Mouse (Mus musculus) liver, embryonic 11.5 days (tissue): Measurements from ENCODE around the gene Zc3h7b. TPM values are rescaled to one million over a fixed set of nuclear protein-coding genes. Genes with fewer than 3 reads are reported as not detected.

ENCODE experiments used
- ATAC-seq: fragments of 200-750 bp; cut with Nextera tagmentation; replicated peaks from 2 replicates; pipeline ENCODE4 v1.8.0; 2017; ENCODE audit warnings: moderate number of reproducible peaks, mild to moderate bottlenecking, moderate TSS enrichment, moderate library complexity; ENCODE audit not compliant: low FRiP score
- DNase-seq: peaks from one replicate; pipeline ENCODE4 v3.0.0-alpha.2; 2017; ENCODE audit warnings: low spot score
- H3K27ac ChIP-seq: fragments of 300-500 bp; sonication (generic); 2 replicates; pipeline ENCODE4 v1.5.1; 2014; ENCODE audit warnings: mild to moderate bottlenecking, low read depth, low read length, control low read depth
- H3K27me3 ChIP-seq: fragments of 300-500 bp; sonication (generic); replicated peaks from 2 replicates; pipeline ENCODE4 v1.6.1; 2014; ENCODE audit warnings: low read length, mixed read lengths; ENCODE audit not compliant: control insufficient read depth, insufficient read depth
- H3K36me3 ChIP-seq: fragments of 300-500 bp; sonication (generic); 2 replicates; pipeline ENCODE4 v1.6.1; 2014; ENCODE audit warnings: mild to moderate bottlenecking, low read length, moderate library complexity, mixed read lengths; ENCODE audit not compliant: control insufficient read depth, insufficient read depth
- H3K4me1 ChIP-seq: fragments of 300-500 bp; sonication (generic); replicated peaks from 2 replicates; pipeline ENCODE4 v1.6.1; 2014; ENCODE audit warnings: low read length, mixed read lengths; ENCODE audit not compliant: control insufficient read depth, insufficient read depth
- H3K4me2 ChIP-seq: fragments of 300-500 bp; sonication (generic); 2 replicates; pipeline ENCODE4 v1.6.1; 2014; ENCODE audit warnings: mild to moderate bottlenecking, control low read depth, moderate library complexity
- H3K4me3 ChIP-seq: fragments of 300-500 bp; sonication (generic); 2 replicates; pipeline ENCODE4 v1.5.1; 2014; ENCODE audit warnings: low read depth, low read length, control low read depth
- H3K9ac ChIP-seq: fragments of 300-500 bp; sonication (generic); 2 replicates; pipeline ENCODE4 v1.6.1; 2014; ENCODE audit warnings: low read depth, low read length, control low read depth
- H3K9me3 ChIP-seq: fragments of 300-500 bp; sonication (generic); 2 replicates; pipeline ENCODE4 v1.6.1; 2016; ENCODE audit warnings: low read length, inconsistent platforms, mixed read lengths; ENCODE audit not compliant: control insufficient read depth
- WGBS: fragments of 180-500 bp; shearing (Covaris S2); extraction: QIAGEN DNeasy Blood & Tissue Kit; methylation state at CpG from one replicate; pipeline ENCODE4 v1.1.7; 2014; 5-methylcytosine and 5-hydroxymethylcytosine counted together
- polyA plus RNA-seq: library from polyadenylated mRNA; unstranded; fragments of >200 nt; fragmentation: Nextera tagmentation; extraction: Ambion mirVana; gene quantifications from 2 replicates; pipeline ENCODE4 v1.2.1, GENCODE M21; 2014

Gene Zc3h7b
- polyA plus RNA-seq, 1 experiment from 2014 or later: 24.2 TPM

DNA sequence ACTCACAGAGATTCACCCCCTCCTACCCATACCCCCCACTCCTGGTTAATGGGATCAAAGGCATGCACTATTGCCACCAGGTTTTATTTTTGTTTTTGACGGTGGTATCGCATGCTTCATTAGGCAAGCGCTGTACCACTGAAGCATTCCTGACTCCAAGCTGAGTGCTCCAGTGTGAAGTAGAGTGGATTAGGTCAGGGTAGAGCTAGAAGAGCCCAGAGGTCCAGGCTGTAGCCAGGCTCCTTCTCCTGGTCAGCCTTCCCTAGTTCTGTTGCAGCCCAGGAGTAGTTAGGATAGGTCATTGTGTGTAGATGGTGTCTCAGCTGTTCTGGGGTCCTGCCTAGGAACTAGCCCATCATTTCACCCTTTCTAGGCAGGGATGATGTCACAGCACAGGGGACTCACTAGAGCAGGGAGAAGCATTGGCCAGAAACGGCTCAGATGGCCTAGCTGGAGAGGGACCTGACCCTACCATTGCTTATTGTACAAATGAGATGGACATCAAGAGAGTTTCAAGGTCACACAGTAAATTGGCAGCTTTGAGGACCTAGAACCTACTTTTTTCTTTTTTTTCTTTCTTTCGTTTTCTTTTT lies 100.3 kb downstream of the Zc3h7b start:
- Histone ChIP-seq H3K4me2 (no peak overlapping the region), H3K4me3 (no peak overlapping the region), H3K27me3 (no peaks in the 10 kb centered on the region), H3K27ac (no peak overlapping the region), H3K36me3 (peaks cover 6% of the 10 kb centered on the region; the same call in 1 of the 2 replicates), H3K4me1 (0 out of 2 replicates have a peak, but pooled peaks cover 5% of the 10 kb centered on the region), H3K9me3 (no peaks in the 10 kb centered on the region), H3K9ac (no peak overlapping the region)
- DNase-seq (no peak), ATAC-seq (no peak)
- WGBS: 76% methylated on average over 5 of the region's 5 CpGs

GRCm38 (mm10) chr15:81845724-81846123 lies 100.9 kb downstream of the Zc3h7b start:
- Histone ChIP-seq H3K27me3 (no peaks in the 10 kb centered on the region), H3K4me3 (no peak overlapping the region), H3K9me3 (no peaks in the 10 kb centered on the region), H3K4me1 (0 out of 2 replicates have a peak, but pooled peaks cover 5% of the 10 kb centered on the region), H3K4me2 (no peak overlapping the region), H3K36me3 (peaks cover 11% of the 10 kb centered on the region), H3K9ac (no peak overlapping the region), H3K27ac (no peak overlapping the region)
- WGBS: 33% methylated on average over 4 of the region's 4 CpGs
- no peak for DNase-seq
- peak; percentile 51 for ATAC-seq

Other genes with a start within 250 kb of the Zc3h7b start
- gene Ep300, start 159.7 kb upstream of the Zc3h7b start, polyA plus RNA-seq: 18.1 and 22.9 TPM in 2 replicates
- 39.0 and 43.1 TPM in 2 replicates for gene L3mbtl2, start 81.2 kb upstream of the Zc3h7b start, polyA plus RNA-seq
- gene Chadl, start 47.8 kb upstream of the Zc3h7b start, polyA plus RNA-seq: 0.87 and 1.5 TPM in 2 replicates
- 134 and 139 TPM in 2 replicates for gene Rangap1, start 473 bp downstream of the Zc3h7b start, polyA plus RNA-seq
- 12.0 and 12.6 TPM in 2 replicates for gene Tef, start 57.4 kb downstream of the Zc3h7b start, polyA plus RNA-seq
- gene Tob2, start 113.7 kb downstream of the Zc3h7b start, polyA plus RNA-seq: 18.3 and 19.3 TPM in 2 replicates
- gene Phf5a, start 126.9 kb downstream of the Zc3h7b start, polyA plus RNA-seq: 224 and 237 TPM in 2 replicates
- 177 and 185 TPM in 2 replicates for gene Aco2, start 127.3 kb downstream of the Zc3h7b start, polyA plus RNA-seq
- 131 and 134 TPM in 2 replicates for gene Polr3h, start 181.2 kb downstream of the Zc3h7b start, polyA plus RNA-seq
- gene Csdc2, start 191.7 kb downstream of the Zc3h7b start, polyA plus RNA-seq: 3.7 and 3.9 TPM in 2 replicates
- 34.6 and 40.6 TPM in 2 replicates for gene Pmm1, start 215.9 kb downstream of the Zc3h7b start, polyA plus RNA-seq
- gene 1700029P11Rik, start 235.5 kb downstream of the Zc3h7b start, polyA plus RNA-seq: not detected in 2 replicates
- gene Xrcc6, start 242.8 kb downstream of the Zc3h7b start, polyA plus RNA-seq: 133 and 151 TPM in 2 replicates